Mouse (Mus musculus) brain, embryonic 14.5 days (tissue): ENCODE measurements around the gene Rhobtb3.

Source experiments
- CTCF ChIP-seq: fragments of 200-500 bp; IDR thresholded peaks from 2 replicates; pipeline ENCODE4 v1.5.1; 2012; ENCODE audit warnings: inconsistent platforms, mild to moderate bottlenecking, moderate library complexity, borderline replicate concordance; ENCODE audit not compliant: insufficient read depth, insufficient read length; ENCODE audit errors: extremely low read depth
- POLR2A ChIP-seq: fragments of 200-500 bp; IDR thresholded peaks from 2 replicates; pipeline ENCODE4 v1.6.1; 2012; ENCODE audit warnings: mild to moderate bottlenecking, inconsistent platforms, borderline replicate concordance; ENCODE audit not compliant: poor library complexity, insufficient read depth, insufficient read length, severe bottlenecking; ENCODE audit errors: extremely low read depth

DNA sequence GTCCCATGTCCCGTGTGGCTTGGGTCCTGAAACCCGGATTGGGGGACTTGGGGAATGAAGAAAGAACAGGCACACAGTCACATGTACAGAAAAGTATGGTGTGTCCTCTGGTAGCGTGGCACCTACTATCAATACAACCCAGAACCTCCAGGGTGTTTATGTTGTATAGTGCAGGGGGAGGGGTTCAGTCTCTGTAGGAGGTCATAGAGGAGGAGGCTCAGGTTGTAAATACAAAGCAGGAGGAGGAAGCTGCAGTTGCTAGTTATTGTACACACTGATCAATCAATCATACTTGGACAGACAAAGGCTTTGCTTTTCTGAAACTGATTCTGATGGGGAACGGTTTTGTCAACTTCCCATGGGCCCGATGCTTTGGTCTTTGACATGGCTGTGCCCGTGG is 112.0 kb downstream of the Rhobtb3 start:
- no peak for TF ChIP-seq CTCF
- no peak for TF ChIP-seq POLR2A
